Mouse (Mus musculus) ovary, adult 18-20 months (tissue): ENCODE results near the gene Arrdc5.
A peak's percentile ranks its signal among the peaks of the same experiment; 100 is the strongest.
"Not testable (repeated sequence)": the region's sequence is repeated elsewhere in the genome, so short reads cannot be mapped to it uniquely, and the experiment has no call there.

ENCODE experiments used
- DNase-seq: peaks from one replicate; pipeline ENCODE4 v3.0.0; 2022; ENCODE audit warnings: low spot score, mixed read lengths

Gene Arrdc5

DNA sequence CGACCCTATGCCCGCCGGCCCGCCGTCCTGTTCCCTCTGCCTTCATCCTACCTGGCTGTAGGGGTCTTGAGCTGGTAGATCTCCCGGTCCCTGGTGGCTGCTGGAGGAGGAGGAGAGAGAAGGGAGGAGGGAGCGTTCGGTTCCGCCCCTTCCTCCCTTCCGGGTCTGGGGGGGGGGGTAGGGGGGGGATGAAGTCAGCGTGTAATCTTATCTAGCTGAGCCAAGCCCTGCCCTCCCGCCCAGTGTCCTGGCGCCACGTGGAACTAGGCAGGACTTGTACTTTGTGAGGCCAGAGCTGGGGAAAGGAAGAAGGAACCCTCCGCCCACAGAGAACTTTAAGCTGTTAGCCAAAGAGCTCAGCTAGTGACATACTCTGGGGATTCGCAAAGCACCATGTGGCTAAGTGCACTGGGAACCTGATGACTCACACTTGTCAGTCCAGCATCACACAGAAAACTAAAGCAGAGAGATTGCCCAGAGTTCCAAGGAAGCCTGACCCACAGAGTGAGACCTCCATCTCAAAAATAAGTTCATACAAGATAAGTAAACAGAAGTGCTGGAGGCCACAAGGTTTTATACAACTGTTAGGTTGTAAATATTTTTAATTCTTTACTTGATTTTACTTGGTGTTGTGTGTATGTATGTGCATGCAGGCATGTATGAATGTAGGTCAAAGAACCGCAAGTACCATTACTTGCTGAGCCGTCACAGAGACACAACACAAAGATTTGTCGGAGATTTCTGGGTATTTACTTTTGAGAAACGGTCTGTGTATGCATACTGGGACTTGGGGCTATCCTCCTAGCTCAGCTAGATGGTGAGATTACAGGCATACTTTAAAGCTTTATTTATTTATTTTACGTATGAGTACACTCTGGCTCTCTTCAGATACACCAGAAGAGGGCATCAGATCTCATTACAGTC lies 23.2 kb downstream of the Arrdc5 start, which contains the start of gene Ticam1:
Gene Ticam1, minus strand, starts transcription at position 144 of the 924 bp plus-strand sequence.
- DNase-seq: peak; percentile 95

DNA sequence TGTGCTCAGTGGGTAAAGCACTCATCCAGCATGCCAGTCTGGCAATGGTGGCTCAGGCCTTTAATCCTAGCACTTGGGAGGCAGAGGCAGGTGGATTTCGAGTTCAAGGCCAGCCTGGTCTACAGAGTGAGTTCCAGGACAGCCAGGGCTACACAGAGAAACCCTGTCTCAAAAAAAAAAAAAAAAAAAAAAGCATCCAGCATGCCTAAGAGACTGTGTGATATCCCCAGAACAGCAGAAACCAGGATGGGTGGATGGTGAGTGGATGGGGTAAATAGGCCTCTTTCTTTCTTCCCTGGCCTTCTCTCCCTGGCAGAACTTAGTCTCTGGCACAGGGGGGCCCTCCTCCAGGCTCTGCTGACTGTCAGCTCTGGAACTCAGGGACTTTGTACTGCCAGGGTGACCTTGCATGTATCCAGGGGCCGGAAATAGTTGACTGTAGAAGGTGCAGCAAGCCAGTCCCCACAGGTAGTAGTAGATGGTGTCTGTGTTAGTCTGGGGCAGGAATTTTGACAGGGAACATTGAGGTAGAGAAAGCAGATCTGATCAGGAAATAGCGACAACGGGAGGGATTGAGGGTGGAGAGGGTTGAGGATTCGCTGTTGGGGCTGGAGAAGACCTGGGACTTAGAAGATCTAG lies 24.1 kb downstream of the Arrdc5 start:
- no peak for DNase-seq

DNA sequence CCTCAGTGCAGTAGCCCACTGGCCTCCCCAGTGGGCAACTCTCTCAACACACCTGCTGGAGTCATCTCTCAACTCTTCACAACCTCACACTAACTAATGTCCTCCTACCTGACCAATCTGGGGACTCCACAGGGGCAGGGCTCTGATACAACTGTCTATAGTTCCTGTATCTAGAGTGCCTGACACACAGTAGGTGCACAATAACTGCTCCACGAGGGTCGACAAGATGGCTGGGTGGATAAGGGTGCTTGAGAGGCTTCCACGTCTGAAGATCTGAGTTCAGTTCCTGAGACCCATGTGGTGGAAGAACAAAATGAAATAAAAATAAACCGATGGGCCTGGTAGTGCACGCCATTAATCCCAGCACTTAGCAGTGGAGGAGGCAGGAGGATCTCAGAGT lies 26.1 kb downstream of the Arrdc5 start:
- DNase-seq: no peak

DNA sequence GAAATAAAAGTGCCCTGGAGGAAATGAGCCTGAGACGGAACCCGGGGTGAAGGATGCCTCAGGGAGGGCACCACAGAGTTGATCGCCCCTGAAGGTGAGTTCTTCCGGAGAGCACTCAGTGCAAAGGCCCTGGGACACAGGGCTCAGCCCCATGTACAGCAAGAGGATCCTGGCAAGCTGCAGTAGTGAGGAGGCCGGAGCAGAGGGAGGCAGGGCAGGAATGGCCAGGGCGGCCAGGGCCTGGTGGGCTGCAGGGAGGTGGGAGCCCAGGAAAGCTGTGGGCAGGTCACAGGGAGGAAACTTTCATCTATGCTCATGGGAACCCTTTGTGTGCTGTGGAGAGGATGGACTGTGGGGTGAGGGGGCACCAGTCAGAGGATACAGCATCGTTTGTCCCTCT lies 26.6 kb downstream of the Arrdc5 start:
- no peak for DNase-seq

DNA sequence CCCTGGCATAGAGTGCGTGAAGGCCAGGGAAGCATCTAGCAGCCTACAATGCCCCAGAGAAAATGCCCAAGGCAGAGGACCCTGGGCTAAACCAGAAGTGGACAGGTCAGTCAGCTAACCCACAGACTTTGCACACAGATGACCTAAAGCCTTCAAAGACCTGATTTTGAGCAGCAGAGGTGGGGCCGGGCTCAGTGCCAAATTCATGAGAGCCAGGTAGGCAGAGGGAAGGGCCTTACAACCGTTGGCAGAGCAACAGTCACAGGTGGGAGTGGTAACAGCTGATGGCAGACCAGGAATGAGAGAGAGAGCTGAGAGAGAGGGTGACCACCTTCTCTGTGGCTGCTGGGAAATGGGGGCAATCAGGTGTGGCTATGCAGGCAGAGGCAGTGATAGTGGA lies 27.4 kb downstream of the Arrdc5 start:
- DNase-seq: no peak

DNA sequence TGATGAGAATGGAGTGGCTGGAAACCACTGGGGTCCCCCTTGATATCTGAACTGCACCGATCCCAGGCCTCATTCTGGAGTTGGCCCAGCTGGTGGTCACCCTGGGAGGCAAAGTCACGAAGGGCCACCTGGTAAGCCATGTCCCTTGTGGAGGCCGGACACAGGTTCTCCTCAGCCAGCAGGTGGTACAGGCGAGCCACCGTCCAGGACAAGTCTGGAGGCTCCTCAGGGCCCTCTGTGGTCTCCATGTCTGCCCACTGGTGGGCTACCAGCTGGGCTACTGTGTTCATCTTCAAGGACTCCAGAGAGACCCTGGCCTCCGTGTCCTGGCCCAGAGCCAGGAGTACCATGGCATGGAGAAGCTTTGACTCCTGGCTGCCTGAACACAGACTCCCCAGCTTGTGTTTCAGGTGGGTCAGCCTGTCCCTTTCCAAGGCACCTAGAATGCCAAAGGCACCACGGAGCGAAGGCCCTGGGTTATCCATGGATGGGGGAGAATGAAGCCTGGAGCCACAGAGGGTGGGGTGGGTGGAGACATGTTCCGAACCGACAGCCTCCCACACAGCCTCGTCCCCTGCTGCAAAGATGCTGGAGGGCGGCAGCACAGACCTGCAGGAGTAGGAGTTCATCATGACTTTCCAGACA lies 28.4 kb downstream of the Arrdc5 start:
- no peak for DNase-seq

DNA sequence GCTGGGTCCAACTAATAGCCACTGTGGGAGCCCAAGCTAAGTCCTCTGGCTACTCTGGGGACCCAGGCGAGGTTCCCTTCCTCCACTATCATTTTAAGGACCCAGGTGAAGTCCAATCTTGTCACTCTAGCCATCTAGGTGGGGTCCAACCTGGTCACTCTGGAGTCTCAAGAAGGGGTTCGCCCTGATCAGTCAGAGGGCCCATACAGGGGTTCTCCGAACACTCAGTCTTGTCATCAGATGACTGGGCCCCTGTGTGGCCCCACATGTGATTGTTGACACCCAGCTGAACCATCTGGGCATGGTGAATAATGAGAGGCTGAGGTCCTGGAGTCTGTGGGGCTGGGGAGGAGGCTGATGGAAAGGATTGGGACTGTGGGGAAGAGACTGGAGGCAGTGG lies 30.3 kb downstream of the Arrdc5 start:
- DNase-seq: no peak

DNA sequence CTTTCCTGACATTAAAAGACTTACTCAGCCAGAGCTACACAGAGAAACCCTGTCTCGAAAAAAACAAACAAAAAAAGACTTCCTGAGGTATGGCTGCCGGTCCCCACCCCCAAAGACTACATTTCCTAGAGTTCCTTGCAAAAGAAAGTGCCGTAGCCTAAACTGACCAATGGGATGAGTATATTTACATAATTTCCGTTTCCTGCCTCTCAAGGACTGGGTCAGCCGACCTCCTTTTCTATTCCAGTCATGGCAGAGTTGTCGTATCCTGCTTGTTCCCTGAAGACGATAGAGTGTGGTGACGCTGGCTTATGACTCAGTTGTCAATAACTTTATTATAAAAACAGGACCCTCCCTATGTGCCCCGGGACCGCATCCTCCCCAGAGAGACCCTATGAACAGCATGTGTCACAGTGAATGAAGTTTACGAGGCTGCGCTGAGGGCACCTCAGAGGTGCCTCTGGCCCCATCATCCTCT lies 30.9 kb downstream of the Arrdc5 start:
- DNase-seq: no peak

DNA sequence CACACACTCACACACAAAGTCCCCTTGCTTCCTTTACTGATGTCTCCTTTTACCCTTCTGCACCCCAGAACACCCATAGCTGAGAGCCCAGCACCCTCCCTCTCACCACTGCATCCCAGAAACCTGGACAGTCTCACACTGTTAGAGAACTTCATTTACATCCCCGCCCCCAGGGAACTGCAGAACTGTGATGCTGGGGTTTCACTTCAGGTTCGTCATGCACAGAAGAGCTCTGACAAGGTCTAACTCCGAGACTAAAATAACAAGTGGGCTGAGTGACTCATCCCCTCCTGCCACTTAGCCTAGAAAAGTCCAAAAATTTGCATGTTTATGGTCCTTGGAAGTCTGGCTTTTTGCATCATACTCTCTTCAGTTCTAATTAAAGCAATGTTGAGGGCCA lies 33.8 kb downstream of the Arrdc5 start:
- no peak for DNase-seq

DNA sequence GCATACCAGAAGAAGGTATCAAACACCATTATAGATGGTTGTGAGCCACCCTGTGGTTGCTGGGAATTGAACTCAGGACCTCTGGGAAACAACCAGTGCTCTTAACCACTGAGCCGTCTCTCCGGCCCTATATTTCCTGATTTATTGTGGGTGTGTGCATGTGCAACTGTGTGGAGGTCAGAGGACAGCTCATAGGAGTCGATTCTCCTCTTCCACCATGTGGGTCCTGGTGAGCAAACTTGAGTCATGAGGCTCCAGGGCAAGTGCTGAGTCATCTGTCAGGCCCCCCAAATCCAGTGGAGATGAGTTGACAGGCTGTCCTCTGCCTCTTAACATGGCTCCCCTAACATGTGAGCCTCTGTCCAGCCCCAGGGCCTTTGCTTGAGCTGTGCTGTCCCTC lies 34.2 kb downstream of the Arrdc5 start:
- no peak for DNase-seq

DNA sequence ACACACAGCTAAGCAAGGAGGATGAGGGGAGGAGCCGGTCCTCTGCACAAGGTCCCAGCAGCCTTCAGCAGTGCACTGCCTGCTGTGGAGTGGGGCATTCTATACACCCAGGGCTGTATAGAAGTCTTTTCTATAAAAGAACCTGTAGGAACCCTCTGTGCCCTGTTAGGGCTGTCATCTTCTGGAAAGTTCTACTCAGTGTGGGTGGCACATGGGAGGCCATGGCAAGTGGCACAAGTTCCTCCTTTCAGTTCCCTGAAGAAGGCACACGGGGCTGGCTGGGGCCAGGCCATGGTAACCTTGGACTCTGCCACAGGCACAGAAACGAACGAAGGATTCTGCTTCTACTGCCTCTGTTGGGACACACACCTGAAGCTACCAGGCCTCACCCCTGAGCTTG lies 35.1 kb downstream of the Arrdc5 start:
- DNase-seq: no peak

DNA sequence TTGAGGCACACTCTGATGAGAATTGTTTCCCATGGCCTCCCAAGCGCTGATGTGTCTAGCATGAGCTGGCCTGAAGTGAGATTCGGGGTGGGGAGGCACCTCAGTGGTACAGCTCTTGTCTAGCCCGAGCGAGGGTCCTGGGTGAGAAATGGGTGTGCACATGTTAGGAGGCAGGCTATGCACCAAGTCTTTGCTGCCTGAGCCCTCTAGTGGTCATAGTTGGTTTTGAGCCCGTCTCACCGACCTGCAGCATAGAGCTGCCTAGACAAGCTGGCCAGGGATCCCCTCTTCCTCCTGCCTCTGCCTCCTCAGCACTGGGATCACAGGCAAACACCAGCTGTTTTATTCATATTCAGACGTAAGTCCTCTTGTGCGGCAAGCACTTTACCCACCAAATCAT lies 36.1 kb downstream of the Arrdc5 start:
- DNase-seq: no peak

DNA sequence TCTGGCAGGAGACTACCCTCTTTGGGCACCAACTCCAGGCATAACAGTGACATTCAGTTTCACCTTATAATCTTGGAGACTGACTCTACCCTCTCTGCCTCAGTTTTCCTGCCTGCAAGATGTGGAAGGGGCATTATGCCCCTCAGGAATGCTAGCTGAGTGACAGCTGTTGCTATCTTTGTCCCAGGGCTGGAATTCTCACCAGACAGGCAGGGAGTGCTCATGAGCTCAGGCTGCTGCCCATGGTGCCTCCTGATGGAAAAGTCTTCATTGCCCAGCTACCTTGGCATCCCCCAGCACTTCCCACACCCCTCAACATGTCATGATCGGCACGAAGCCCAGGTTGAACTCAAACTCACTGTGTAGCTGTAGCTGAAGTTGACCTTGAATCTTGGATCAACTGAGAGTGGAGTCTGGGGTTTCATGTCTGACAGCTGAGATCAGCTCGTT lies 37.4 kb downstream of the Arrdc5 start:
- DNase-seq: no peak

DNA sequence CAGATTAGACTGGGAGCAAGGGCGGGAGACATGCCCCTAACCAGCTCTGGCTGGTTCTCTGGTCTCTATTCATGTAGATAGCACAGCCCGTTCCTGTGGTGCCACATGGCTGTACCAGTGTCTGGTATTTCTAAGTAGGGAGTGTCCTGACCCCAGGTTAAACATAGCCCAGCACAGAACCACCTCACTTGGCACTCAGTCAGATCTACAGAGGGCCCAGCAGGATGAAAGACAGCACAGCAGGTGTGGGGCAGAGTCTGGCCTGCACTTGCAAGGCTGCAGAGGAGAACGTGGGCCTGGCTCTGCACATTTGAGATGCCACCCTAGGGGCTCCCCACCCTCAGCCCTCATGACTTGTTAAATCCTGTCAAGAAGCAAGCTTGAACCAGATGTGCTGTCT lies 38.9 kb downstream of the Arrdc5 start:
- DNase-seq: no peak

DNA sequence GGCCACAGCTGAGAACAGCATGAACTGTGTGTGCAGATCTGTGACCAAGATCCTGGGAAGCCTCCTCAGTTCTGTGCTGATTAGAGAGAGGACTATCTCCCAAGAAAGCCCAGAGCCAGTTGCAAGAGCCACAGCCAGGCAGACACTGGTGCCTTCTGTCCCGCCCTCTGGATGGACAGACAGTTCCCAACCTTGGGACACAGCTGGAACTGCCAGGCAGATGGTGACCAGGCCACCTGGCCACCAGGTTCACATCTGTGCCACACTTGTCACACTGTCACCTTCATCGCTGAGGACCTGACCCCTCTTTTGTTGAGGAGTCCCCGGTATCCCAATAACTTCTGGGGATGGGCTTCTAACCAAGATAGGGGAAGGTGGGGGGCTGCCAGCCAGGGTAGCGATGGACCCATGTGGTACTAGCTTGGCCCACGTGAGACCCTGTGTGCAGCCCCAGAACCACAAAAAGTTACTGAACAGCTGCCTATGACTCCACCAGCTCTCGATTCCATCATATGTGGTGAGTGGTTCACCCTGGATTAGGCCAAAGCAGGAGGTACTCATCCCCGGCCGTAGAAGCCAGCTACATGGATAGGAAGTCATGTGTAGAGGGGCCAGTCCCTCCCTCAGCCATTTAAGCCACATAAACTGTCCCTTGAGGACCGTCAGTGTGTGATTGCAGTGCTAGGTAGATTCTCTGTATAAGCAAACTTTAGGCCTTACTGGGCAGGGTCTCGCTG lies 40.6 kb downstream of the Arrdc5 start:
- DNase-seq: no peak

DNA sequence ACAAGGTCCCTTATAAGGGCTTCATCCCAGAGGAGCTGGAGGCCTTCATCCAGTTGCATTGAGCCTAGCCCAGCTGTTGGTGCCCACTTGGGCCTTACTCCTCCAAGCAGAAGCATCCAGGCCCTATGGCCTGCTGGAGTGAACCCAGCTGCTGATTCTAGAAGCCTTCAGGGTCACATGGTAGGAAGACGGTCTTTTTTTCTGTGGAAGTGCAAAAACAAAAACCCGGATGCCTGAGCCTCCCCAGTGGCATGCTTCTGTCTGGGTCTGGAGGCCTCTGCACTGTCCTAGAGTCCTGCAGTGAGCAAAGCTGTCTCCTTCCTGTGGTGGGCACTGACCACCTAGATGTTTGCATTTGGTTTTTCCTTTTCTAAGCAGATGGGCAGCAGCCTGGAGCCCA lies 41.3 kb downstream of the Arrdc5 start:
- DNase-seq: not testable (repeated sequence)

DNA sequence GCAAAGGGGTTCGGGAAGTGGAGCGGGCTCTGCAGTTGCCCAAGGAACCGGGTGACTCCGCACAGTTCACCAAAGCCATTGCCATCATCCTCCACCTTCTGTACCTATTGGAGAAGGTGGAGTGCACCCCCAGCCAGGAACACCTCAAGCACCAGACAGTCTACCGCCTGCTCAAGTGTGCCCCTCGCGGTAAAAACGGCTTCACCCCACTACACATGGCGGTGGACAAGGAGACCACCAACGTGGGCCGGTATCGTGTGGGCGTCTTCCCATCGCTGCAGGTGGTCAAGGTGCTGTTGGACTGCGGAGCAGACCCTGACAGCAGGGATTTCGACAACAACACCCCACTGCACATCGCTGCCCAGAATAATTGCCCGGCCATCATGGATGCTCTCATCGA lies 41.8 kb downstream of the Arrdc5 start:
- not testable (repeated sequence) for DNase-seq

DNA sequence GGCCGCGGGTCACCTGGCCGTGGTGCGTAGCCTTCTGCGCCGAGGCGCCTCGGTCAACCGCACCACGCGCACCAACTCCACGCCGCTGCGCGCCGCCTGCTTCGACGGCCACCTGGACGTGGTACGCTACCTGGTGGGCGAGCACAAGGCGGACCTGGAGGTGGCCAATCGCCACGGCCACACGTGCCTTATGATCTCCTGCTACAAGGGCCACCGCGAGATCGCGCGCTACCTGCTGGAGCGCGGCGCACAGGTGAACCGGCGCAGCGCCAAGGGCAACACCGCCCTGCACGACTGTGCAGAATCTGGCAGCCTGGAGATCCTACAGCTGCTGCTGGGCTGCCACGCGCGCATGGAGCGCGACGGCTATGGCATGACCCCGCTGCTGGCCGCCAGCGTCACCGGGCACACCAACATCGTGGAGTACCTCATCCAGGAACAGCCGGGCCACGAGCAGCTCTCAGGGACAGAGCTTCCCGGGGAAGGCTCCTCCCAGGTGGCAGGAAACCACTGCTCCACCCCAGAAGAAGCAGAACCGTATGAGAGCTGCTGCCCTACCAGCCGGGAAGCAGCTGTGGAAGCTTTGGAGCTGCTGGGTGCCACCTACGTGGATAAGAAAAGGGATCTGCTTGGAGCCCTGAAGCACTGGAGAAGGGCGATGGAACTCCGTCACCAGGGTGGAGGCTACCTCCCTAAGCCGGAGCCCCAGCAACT lies 42.7 kb downstream of the Arrdc5 start:
- no peak for DNase-seq

DNA sequence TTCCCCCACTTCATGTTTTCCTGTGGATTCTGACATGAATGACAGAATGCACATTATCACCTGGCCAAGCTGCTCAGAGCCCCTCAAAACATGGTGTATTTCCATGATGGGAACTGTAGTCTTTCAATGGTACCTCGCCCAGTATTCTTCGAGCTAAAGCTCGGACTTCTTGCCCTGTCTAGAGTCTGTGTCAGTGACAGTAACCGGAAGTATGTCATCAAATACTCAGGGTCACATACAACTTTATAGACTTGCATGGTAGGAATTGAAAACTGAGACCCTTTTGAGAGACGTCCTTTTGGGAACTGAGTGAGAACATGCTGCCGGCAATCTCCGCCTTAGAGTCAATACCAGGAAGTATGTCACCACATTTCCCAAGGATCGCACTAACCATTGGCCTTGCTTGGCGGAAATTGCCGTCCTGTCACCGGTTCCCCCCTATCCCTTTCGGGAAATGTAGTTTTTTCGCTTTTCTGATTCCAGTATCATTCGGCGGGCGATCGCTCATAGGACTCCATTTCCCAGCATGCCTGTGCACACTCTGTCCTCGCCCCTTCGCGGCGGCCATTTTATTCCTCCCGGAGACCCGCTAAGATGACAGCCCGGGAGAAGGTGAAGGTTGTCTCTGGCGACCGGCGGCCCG lies 43.7 kb downstream of the Arrdc5 start, which contains the start of gene Fem1a:
Gene Fem1a, plus strand, starts transcription at position 572 of the 643 bp plus-strand sequence.
- peak; percentile 95 for DNase-seq

DNA sequence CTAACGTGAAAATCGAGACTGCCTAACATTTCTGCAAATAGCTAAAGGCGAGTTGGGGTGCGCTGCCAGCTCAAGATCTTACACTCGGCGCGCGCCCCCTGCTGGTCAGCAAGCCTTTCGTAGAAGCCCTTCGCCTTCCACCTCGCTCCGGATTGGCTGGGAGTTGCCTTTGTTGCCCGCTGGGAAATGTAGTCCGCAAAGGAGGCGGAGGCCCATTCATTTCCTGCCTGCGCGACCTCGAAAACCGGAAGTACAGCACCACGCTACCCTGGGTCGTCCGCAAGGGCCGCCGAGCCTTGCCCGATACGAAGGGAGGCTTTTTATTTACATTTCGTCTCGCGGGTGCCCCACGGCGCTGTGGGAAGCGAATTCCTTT lies 44.2 kb downstream of the Arrdc5 start:
- peak; percentile 97 for DNase-seq

DNA sequence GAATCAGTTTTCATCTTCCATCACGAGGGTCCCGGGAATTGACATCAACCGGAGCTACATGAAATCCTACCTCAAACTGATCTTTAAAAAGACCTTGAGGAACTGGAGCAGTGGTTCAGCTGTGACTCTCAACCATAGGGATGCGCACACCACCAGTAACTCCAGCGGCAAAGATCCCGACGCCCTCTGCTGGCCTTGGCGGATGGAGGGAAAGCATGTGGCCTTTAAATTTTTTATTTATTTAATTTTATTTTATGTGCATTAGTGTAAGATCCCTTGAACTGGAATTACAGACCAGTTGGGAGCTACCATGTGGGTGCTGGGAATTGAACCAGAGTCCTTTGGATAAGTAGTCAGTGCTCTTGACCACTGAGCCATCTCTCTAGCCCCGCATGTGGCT lies 44.7 kb downstream of the Arrdc5 start:
- no peak for DNase-seq
